In the genomic region with DNA sequence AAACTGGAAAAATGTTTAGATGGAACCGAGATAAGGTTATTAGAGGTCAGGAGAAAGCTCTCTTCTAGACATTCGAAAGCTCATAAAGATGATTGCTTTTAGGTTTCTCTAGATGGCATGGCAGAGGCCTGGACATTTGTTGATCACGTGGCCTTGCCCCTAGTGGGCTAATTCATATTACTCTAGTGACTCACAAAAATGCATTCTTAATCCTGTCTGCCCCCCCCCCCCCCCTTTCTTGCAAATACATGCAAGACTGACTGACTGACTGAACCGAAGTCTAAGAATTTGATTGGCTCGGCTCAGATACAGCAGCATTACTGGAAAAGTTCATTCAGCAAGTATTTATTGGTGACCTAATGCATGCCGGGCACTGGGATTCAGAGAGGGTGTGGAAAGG, we compare ENCODE assay signal across 8 mouse cellular contexts. TPM values are rescaled to one million over a fixed set of nuclear protein-coding genes. Genes with fewer than 3 reads are reported as not detected.
DNase-seq lines count a peak whose midpoint lies in the region; ATAC-seq and TF ChIP-seq lines count a peak whose summit lies in the region.

No protein-coding gene starts in this region.

- H3K36me3 ChIP-seq in E14TG2a.4 (ENCODE audit: insufficient read depth, low read length) = no peaks in the 10 kb centered on the region
- H3K36me3 ChIP-seq in limb, embryonic 15.5 days = no peaks in the 10 kb centered on the region

- H3K4me1 ChIP-seq in E14TG2a.4 (replicated peaks; ENCODE audit: low read depth, low read length) = peaks cover 40% of the 10 kb centered on the region
- H3K4me1 ChIP-seq in limb, embryonic 15.5 days = peaks cover 14% of the 10 kb centered on the region

- H3K9ac ChIP-seq in limb, embryonic 15.5 days = peak overlapping the region; percentile 26; the same call in 1 of the 2 replicates

- TF ChIP-seq CTCF in E14TG2a.4 (conservative IDR thresholded peaks at IDR 0.05; ENCODE audit: low read length) = no peak

- peak overlapping the region; percentile 90 for H3K4me2 ChIP-seq in limb, embryonic 15.5 days

- DNase-seq in 3T3-L1 (ENCODE audit: low read depth, low spot score) = peak; percentile 95
- peak; percentile 60 for DNase-seq in embryo, embryonic 9.5 days (ENCODE audit: extremely low spot score)
- peak; percentile 42 to 50 for DNase-seq in heart, postnatal 10 days
- no peak for DNase-seq in urinary bladder, adult 18-20 months (ENCODE audit: low spot score in 2 of 2)
- no peak for DNase-seq in frontal cortex, adult 2 months (ENCODE audit: extremely low spot score in 1 of 2, low spot score in 1 of 2)

- H3K27me3 ChIP-seq in E14TG2a.4 (ENCODE audit: insufficient read depth, low read length) = no peaks in the 10 kb centered on the region
- no peaks in the 10 kb centered on the region for H3K27me3 ChIP-seq in limb, embryonic 15.5 days

- H3K27ac ChIP-seq in limb, embryonic 15.5 days = peak overlapping the region; percentile 47; the same call in 1 of the 2 replicates

- no peaks in the 10 kb centered on the region for H3K9me3 ChIP-seq in E14TG2a.4 (ENCODE audit: low read length)
- no peaks in the 10 kb centered on the region for H3K9me3 ChIP-seq in limb, embryonic 15.5 days

- no peak for ATAC-seq in limb, embryonic 15.5 days (ENCODE audit: insufficient number of reproducible peaks, low FRiP score, low TSS enrichment, low read depth)
- ATAC-seq in monocyte, adult 5-6 weeks (replicated peaks; ENCODE audit: insufficient number of reproducible peaks, low FRiP score, low TSS enrichment, poor library complexity, severe bottlenecking) = peak; percentile 36

- H3K4me3 ChIP-seq in E14TG2a.4 (replicated peaks; ENCODE audit: low read length) = peak overlapping the region; percentile 98
- H3K4me3 ChIP-seq in limb, embryonic 15.5 days = peak overlapping the region; percentile 94

- intact Hi-C loops in heart, postnatal 10 days (cut with DNase I) = loop anchor here (1.0 kb wide), 1 partner anchor 64 kb away; no protein-coding TSS in a partner anchor

- 3% methylated on average over 6 of the region's 6 CpGs for WGBS in limb, embryonic 15.5 days

RNA-seq across cellular contexts. Expression of a gene that starts 2.2 kb away (rescaled TPM):
- 10 to 100 TPM; 34.4 to 37.6 TPM for total RNA-seq in heart, postnatal 10 days (2021)
- polyA plus RNA-seq in limb, embryonic 15.5 days (2015; fragmentation: Nextera tagmentation; extraction: Ambion mirVana) = 16.6 and 17.9 TPM in 2 replicates
- total RNA-seq in monocyte, adult 5-6 weeks (2017) = 61.4 to 103 TPM (median 61.8 TPM) in 3 replicates
- polyA plus RNA-seq in frontal cortex, adult 2 months (2012; rRNA removed) = 11.9 and 12.7 TPM in 2 replicates

Comparison
In these comparisons a context has a peak if more than half of its experiments do, and no peak if none do; other contexts are left out.
1. DNase-seq: peak in 3T3-L1 (single experiment), embryo, embryonic 9.5 days (single experiment) and heart, postnatal 10 days (2 of 2); none in urinary bladder, adult 18-20 months (0 of 2) and frontal cortex, adult 2 months (0 of 2).